ENCODE assay signal across 15 mouse cellular contexts in the genomic region with DNA sequence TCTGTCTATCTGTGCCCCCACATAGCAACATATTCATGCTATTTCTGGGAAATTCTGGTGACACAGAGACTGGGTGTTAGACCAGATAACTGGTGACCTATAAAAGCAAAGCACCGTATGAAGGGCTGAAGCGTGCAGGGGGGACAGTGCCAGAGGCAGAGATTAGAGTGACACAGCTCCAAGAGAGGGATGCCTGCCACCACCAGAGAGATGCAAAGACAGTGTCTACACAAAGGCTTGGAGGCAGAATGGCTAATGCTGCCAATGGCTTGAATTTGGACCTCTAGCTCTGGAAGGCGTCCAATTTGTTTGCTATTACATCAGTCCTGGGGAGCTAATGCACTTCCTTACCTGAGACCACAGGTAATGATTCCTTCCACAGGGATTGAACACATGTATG.
"Had no signal": no experiment of that assay in that cellular context is flagged by ENCODE, and none has a peak within 500 bp of the region (broad histone marks: within the 10 kb centered on the region; RNA-seq: fewer than 3 reads in every experiment).

No protein-coding gene starts in this region.

- H3K9me3 ChIP-seq: limb, embryonic 13.5 days; midbrain, embryonic 10.5 days; neural tube, embryonic 12.5 days had no signal

- H3K4me2 ChIP-seq: limb, embryonic 13.5 days; neural tube, embryonic 12.5 days had no signal

- H3K4me1 ChIP-seq: limb, embryonic 13.5 days; midbrain, embryonic 10.5 days; neural tube, embryonic 12.5 days had no signal

- DNase-seq: kidney, adult 9 months; kidney, postnatal 36 days; layer of hippocampus, adult 9-11 months; left cerebral cortex, postnatal 4 days; lung, adult 18-20 months; lung, postnatal 4 days; midbrain, embryonic 14.5 days; right cerebral cortex, postnatal 14 days; thymus, postnatal 4 days had no signal

- H3K27me3 ChIP-seq: limb, embryonic 13.5 days; neural tube, embryonic 12.5 days had no signal

- H3K36me3 ChIP-seq: limb, embryonic 13.5 days; midbrain, embryonic 10.5 days; neural tube, embryonic 12.5 days had no signal

- H3K4me3 ChIP-seq: limb, embryonic 13.5 days; midbrain, embryonic 10.5 days; myocyte; neural tube, embryonic 12.5 days had no signal

- H3K27ac ChIP-seq: kidney, postnatal 0 days; limb, embryonic 13.5 days; liver, embryonic 14.5 days; midbrain, embryonic 10.5 days; neural tube, embryonic 12.5 days had no signal

- H3K9ac ChIP-seq: limb, embryonic 13.5 days; liver, embryonic 14.5 days; neural tube, embryonic 12.5 days had no signal
